Mouse (Mus musculus): ENCODE results near the gene B3gnt4.
"Not testable (repeated sequence)": the region's sequence is repeated elsewhere in the genome, so short reads cannot be mapped to it uniquely, and the experiment has no call there.

B3gnt4 gene

DNA sequence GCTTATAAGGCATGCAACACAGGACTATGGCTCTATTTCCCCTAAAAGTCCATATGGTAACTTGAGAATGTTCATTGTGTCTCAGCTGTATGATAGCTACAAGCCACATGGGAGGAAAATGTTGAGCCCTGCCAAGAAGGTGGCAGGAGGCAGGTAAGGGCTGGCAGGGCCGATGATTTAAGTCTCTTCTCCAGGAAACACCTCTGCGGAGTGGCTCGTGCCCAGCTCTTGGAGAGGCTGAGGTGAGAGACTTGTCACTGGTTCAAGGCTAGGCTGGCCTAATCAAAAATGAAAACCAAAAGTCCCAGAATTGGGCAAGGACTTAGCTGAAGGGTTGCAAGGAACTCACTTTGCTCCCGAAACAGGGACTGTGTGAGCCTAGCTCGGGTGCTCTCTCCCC lies at the start of gene B3gnt4:
TSS of gene B3gnt4 (plus strand) at position 301 of the 400 bp plus-strand sequence.
- no peak for DNase-seq

DNA sequence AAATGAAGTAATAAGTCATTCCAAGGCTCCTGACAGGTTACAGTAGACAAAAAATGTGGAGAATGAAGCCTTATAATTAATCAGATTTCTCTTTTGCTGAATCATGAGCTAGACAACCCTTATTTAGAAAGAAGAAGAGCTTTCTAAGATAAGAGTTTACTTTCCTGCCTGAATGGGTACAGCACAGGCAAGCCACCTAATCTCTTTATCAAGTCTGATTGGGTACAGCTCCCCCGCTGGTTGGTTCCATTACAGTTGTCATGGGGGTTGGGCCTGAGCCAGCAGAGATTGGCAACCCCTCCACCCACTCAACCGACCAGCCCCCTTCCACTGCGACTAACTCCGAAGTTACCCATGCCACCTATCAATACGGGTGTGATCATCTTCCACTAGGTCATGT lies 48.8 kb upstream of the B3gnt4 start:
- no peak for DNase-seq

DNA sequence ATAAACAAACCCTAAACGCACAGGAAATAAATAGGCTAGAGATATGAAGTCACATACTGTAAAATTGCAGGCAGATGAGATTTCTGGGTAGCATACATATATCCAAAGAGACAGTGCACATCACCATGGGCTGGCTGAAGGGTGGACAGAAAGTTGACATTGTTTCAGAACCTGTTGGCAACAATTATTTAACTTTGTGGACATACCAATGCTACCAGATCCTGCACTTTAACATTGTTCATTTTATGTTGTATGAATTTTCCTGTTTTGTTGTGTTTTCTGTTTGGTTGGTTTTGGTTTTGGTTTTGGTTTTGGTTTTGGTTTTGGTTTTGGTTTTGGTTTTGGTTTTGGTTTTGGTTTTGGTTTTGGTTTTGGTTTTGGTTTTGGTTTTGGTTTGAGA lies 45.6 kb upstream of the B3gnt4 start:
- DNase-seq: no peak

DNA sequence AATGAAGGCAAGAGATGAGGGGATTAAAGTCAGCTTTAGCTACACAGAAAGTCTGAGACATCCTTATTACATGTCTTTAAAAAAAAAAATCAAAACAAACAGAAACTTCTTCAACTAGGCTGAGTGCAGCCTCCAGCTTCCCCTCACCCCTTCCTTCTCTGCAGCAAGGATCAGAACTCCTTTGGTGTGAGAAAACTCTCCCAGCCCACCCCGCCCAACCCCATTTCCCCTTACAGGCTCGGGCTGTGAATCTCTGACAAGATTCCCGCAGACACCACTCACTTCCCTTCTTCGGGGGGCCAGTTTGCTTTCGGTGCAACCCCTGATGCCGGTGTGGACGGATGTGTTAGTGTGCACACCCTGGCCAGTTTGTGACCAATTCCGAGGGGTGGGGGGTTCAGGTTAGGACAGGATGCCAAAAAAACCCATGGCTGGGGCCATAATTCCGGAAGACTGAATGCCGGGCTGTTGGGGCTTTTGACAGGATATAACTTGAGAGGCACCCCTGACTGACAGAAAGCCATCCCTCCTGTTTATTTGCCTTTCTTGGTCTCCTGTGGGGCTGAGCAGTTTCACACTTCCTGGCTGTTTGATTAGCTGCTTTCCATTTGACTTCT lies 39.4 kb upstream of the B3gnt4 start:
- DNase-seq: no peak

DNA sequence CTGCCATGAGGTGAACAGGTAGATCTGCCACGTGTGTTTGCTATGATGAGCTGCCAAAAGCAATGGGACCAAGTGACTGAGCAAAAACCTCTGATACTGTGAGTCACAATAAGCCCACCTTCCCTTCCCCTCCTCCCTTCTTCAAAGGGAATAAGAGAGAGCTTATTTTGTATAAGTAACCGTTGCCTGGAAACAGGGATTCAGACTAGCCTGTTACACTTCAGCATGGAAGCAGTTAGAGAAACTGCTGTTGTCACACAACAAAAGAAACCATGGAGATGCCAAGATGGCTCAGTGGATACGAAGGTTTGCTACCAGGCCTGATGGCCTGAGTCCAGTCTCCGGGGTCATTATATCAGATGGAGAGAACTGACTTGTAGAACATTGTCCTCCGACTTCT lies 36.4 kb upstream of the B3gnt4 start:
- DNase-seq: no peak

DNA sequence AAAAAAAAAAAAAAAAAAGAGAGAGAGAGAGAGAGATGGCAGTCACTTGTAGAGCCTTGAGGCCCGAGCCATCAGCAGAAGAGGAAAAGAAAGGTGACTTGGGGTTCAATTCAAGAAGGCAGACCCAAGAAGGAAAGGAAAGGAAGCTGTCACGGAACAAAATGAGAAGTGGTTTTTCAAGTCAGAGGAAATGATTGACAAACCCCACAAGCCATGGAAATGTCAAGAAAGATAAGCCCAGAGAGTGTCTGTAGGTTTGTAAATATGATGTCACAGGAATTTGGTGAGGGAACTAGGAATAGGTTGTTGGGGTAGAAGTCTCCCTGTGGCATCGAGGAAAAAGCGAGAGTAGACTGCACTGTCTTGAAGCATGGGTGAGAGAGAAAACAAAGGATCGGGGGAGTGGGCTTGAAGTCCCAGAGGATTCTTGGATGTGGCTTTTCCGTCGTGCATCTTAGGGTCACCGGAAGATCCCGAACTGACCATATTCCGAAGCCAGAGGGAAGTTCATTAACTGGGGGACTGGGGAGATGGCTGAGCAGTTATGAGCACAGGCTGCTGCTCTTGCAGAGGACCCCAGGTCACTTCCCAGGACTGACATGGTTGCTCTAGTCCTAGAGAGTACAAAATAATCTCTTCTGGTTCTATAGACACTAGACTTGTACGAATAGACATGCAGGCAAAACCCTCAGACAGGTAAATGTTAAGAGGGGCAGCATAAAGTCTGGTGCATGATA lies 22.4 kb upstream of the B3gnt4 start:
- no peak for DNase-seq

DNA sequence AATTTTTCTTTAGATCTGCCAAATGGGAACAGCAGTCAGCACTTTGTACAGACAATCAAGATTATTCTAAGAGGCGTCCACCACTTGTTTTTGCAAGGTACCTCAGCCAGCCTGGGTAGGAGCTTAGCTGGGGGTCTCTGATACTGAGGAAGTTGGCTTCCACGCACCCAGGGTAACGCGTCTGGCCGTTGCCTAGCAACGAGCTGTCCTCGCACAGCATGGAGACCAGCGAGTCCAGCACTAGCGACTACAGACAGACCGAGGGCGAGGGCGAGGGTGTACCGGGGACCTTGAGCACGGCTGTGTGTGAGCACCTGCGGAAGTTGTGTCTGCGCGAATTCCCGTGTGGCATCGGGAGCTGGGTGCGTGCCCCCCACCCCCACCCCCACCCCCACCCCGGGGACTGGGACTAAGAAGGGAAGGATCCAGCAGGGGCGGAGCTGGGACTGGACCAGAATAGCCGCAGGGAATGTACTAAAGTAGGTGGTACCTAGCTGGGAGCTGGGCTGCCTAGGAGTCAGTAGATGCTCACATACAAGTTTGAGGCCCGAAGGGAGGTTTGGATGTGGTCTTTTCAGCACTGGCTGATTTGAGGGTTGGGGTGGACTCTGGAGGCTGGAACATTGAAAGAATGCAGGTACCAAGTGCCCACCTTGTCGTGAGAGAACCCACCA lies 21.0 kb upstream of the B3gnt4 start, which contains the start of the genes Lrrc43 and Il31:
TSS of gene Lrrc43 (plus strand) at position 194 of the 674 bp plus-strand sequence.
TSS of gene Il31 (minus strand) at position 378 of the 674 bp plus-strand sequence.
- DNase-seq: no peak

DNA sequence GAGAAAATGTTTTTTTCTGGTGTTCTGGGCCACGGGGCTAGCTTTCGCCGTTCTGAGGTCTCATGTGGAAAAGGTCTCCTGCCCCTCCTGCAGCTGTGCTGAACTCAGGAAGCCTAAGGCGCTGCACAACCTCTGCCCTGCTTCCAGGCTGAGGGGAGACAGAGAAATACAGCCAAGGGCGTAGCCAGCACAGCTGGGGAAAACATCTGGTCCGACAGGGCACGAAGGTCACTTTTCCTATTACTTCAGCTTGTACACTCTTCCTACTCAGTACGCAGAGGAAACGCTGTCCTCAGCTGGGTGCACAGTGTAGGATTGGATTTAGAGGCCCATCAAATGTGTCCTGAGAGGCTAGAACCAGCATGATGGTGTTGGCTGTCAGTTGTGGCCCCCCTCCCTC lies 20.3 kb upstream of the B3gnt4 start:
- no peak for DNase-seq

DNA sequence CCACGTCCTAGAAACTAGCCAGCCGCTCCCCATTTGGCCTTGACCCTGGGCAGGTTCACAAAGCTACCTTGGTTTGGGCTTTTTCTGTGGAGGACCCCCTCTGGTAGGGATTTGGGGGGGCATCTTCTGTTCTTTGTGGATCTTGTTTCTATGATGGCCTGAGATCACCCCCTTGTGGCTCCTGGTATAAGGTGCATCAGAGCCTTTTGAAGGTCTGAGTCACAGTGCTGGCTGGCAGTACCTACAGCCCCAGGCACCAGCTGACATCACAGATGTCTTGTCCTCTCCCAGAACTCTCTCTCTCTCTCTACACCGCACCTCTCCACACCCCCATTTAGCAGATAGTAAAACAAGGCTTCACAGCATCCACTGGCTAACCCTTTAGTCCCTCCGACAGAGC lies 10.5 kb upstream of the B3gnt4 start:
- peak; percentile 50 for DNase-seq

DNA sequence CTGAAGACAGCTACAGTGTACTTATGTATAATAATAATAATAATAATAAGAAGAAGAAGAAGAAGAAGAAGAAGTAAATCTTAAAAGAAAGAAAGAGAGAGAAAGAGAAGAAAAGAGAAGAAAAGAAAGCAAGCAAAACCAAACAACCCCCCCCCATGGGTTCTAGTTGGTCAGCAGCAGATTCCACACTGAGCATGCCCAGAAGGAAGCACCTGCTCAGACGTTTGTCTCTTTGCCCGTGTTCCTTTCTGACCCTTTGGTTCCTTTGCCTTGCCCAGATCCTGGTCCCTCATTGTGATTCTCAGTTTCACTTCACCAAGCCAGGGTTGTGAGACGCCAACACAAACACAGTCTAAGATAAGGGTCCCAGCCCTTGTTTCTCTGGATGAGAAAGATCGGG lies 8.3 kb upstream of the B3gnt4 start:
- no peak for DNase-seq

DNA sequence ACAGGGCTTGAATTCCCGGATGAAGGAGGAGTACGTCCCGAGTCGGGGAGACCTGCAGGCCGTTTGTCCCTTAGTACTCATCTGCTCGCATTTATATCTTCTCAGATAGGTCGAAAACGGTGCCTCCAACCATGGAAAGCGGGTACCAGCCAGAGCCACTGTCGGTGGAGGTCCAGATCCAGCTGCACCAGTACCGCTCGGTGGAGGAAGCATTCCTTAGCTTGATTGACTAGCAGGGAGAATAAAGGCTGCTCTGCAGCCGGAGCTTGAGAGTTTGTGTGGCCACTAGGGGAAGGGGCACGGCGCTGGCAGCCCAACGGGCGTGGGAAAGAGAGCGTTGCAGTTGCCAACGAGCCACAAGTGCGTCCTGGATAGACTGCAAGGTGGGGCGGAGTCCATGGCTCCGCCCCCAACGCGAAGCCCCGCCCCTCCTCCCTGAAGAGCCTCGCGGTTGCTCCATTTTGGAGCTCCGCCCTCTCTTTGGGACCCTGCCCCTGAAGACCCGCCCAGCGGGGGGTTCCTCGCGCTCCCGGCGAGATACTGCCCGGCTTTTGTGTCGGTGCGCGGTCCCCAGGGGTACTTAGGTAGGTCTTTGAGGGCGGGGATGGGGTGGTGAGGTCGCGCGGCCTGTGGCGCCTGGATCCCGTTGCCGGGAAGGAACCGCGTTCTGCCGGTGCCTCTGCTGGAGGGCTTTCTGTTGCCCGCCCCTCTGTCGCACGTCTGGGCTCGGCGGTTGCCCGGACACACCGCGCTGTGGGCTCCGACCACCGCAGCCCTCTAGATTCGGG lies 2.1 kb upstream of the B3gnt4 start:
- peak; percentile 79 for DNase-seq

DNA sequence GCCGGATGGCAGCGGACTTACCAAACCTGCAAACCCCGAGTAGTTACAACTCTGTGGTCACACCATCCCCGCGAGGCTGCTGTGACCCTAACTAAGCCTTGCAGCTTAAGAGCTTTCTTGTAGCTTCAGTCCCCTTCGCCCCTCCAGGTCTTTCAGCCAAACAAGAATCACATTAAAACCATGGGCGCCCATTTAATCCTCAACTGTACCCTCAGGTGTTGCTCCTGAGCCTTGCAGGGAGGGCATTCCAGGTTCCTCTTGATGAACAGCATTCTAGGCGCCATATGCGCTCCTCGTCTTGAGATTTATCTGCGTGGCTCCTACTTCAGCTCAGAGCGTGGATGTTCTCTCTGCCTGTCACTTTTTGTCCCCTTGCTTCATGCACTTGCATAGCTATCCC lies 1.3 kb upstream of the B3gnt4 start:
- DNase-seq: no peak

DNA sequence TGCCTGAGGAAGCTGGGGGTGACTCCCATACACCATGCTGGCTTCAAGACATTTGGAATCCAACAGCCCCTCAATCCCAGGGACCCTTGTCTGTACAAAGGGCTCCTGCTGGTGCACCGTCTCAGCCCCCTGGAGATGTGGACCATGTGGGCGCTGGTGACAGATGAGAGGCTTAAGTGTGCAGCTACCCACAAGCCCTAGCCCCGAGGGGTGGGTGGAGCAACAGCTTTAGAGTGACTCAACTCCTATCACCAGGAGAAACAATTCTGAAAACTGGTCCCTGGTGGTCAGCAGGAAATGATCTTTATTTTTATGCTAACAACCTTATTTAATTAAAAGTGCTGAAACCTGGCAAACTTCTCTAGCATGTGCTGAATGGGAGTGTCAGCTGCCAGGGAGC lies 1.2 kb downstream of the B3gnt4 start:
- not testable (repeated sequence) for DNase-seq

DNA sequence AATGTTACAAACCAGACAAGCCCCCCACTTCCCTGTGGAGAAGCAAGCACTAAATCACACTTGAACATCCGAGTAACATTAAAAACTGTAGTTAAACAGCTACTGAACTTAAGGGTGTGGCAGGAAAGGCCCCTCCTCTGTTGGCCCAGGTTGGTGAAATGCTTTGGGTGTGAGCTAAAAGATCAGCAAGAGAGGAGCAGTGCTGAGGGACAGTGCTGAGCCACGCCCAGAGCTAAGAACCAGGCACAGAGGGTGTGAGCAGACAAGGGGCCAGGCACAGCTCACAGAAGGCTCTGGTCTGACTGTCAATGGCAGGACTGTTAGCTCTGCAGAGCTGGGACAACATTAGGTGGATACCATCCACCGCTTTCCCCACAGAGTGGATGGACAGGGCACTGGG lies 1.8 kb downstream of the B3gnt4 start:
- no peak for DNase-seq

DNA sequence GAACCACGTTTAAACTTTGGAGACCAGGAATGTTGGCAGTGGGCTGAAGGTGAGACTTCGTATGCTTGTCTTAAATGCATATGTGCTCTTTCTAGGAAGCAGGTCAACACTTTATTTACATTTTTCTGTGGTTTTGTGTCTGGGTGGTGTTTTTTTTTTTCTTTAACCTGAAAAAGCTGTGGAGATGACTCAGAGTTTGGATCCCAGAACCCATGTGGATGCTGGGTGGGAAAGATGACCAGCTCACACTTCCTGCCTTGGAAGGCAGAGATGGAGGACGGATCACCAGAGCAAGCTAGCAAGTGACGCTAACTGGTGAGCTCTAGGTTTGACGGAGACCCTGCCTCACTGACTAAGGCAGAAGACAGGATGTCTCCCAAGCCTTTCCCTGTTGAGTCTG lies 4.6 kb downstream of the B3gnt4 start:
- DNase-seq: no peak

DNA sequence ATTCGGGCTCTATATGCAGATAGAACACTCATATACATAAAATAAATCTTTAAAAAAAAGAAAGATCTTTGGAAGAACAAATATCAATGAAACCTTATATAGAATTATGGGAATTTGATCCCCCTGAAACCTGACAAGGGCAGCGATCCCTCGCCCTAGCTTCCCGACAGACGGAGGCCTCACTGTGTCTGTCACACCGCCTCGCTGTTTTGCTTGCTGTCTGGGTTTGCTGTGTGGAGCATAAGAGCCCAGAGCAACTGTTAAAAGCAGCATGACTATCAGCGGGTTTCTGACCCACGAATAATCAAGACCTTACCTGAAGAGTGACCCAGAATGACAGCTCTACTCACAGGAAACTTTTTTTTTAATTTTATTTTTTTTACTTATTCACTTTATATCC lies 10.4 kb downstream of the B3gnt4 start:
- no peak for DNase-seq

DNA sequence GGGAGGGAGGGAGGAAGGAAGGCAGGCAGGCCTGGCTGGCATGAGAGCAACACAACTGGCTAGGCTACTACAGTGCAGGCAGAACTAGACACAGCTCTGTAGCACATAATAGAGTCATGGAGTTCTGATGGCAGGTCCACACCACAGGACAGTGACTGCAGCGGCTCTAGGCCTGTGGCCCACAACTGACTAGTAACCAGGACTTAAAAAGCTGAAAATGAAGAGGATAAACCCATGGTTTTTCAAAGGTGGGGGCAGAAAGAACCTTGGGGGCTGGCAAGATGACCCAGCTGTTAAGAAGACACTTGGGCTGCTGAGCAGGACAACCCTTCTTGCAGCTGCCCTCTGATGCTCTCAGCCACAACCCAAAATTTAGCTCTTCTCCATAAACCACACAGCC lies 11.4 kb downstream of the B3gnt4 start:
- no peak for DNase-seq

DNA sequence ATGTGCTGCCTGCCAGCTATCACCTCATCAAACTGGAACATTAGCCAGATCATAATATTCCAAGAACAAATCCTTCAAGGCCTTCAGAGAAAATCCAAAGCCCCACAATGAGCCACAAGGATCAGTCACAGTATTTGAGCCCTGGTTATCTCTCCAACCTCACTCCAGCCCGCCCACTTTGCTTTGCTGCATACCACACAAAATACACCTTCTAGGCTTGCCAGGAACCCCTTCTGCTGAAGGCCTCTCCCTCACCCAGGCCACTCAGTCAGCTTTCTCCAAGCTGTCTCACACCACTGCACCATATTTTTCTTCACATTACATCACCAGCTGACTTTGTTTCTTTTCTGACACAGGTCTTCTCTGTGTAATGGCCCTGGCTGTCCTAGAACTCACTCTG lies 11.9 kb downstream of the B3gnt4 start:
- DNase-seq: no peak

DNA sequence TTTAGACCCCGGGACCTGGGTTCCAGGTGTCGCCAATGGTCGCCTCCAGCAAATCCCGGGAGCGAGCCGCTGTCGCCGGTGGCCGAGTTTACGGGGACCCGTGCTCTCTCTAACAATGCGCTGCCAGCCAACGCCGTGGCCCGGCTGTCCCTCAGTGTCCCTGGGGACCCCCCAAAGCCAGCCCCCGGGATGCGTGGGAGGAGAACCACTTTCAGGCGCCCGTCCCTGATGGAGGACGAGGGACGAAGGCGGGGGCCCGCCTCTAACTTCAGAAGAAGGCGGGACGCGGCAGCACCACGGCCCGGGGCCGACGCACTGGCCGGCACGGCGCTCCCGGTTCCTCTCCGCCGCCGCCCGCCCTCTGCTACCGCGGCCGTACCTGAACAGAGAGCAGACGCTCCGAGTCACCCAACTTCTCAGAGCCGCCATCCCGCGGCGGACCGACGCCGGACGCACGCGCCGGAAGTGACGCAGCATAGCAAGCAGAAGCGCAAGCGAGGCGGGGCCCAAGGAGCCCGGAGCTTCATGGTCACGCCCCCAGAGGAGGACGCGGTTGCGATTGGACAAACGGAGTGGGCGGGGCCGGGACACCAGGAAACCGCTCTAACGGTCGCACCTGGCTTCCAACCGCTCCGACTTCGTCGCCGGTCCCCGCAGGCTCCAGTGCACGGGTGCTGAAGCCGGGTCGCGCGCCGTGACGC lies 13.6 kb downstream of the B3gnt4 start, which contains the start of gene Diablo:
TSS of gene Diablo (minus strand) at position 485 of the 701 bp plus-strand sequence.
- peak; percentile 98 for DNase-seq

DNA sequence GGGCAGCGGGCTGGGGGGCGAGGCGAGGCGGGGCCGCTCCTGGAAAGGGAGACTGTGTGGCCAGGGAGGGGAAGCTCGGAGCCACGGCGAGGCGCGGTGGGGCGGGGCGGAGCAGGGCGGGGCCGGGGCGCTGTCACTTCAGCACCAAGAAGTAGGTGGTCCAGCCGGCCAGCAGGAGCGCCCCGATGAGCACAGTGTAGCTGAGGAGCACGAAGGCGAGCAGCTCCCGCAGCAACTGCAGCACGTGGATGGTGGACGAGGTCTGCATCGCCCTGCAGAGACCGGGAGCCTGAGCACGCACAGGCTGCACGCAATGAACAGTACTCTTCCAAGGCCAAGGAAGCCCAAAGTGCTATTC lies 14.1 kb downstream of the B3gnt4 start:
- DNase-seq: no peak

DNA sequence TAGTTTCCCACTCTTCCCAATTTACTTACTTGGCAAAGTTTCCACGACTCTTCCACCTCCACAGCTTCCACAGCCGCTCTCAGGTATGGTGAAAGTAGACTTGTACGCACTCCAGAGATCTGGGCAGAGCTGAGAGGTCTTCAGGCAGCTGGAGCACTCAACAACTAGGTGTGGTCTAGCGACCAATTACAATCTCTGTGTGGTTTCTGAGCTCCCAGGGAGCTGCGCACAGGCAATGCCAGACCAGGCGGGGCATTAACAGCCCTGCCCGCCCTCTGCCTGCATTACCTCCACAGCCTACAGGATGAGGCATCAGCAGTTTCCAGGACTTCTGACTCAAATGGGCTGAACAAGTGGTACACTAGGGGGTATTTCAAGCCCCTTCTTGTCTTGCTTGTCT lies 15.0 kb downstream of the B3gnt4 start, which contains the start of gene Gm49027:
TSS of gene Gm49027 (minus strand) at position 208 of the 400 bp plus-strand sequence.
- no peak for DNase-seq

DNA sequence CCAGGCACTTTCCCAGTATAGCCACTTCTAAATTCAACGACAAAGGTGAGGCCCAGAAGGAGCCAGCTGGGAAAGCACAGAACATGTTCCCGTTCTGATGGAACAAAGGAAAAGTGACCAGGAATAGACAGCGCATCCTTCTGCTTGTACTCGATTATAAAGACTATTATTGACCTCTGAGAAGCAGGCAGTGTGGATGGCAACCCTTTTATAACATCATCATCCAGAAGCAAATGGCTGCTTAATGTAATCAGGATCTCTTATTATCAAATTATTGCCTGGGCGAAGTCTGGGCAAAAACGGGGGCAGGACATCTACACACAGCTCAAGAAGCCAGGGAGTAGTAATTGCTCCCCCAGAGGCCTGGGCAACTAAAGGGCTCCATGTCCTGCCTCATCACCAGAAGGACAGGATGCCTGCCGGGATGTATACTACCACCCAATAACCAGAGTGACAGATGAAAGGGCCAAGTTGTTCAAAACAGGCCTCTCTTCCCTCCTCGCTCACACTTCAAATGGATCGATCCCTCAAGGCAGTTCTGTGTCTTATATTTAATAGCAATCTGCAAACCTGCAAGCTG lies 15.7 kb downstream of the B3gnt4 start:
- no peak for DNase-seq
